Mouse (Mus musculus): Measurements from ENCODE around the gene Asic2. TPM values are rescaled to one million over a fixed set of nuclear protein-coding genes. Genes with fewer than 3 reads are reported as not detected.

Gene Asic2
- polyA plus RNA-seq, 1 experiment from 2014 or later: 7.7 TPM

DNA sequence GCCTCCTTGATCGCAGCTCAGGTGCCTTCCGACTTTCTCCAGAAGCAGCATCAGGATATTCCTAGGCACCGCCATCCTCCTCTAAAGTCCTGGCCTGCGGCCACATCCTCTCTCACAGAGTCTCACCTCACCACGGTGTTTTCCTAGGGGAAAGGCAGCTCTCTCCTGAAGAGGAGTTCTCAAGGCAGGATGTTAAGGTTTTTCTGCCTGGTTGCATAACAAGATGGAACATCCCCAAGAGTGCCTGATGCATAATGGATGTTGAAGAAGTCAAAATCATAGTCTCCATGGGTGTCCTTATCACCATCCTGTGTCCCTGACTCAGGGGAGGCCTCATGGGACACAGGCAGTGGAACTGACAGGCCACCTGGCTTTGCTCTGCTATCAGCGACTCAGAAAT lies 1060.4 kb downstream of the Asic2 start:
- no peaks in the 10 kb centered on the region for H3K9me3 ChIP-seq
- no peak overlapping the region for H3K4me2 ChIP-seq
- no peaks in the 10 kb centered on the region for H3K36me3 ChIP-seq
- no peaks in the 10 kb centered on the region for H3K27me3 ChIP-seq
- WGBS: 88% methylated on average over 6 of the region's 6 CpGs
- no peak overlapping the region for H3K4me3 ChIP-seq
- no peak overlapping the region for H3K27ac ChIP-seq
- H3K9ac ChIP-seq: no peak overlapping the region
- no peak for ATAC-seq (ENCODE audit: low FRiP score)
- 0 out of 2 replicates have a peak, but pooled peaks cover 7% of the 10 kb centered on the region for H3K4me1 ChIP-seq (replicated peaks)

DNA sequence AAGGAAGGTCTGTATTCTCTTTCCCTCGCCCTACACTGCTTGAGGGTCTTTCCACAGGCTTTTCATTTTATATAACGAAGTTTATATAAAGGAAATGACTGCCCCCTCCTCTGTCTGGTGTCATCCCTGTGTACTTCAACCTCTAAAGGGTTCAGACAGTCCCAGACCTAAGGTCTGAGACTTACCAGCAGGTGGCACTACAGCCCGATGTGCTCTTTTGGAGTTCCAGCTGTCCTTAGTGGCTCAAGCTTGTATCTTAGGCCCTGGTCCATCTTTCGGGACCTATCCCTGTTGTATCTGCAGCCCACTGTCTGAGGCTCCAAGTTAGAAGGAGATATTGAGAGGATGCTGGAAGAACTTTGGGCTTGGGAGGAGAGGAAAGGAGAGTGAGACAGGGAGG lies 1061.8 kb downstream of the Asic2 start:
- H3K9ac ChIP-seq: no peak overlapping the region
- H3K27ac ChIP-seq: no peak overlapping the region
- no peaks in the 10 kb centered on the region for H3K27me3 ChIP-seq
- WGBS: 40% methylated on average over 4 of the region's 4 CpGs
- H3K4me3 ChIP-seq: no peak overlapping the region
- H3K4me2 ChIP-seq: no peak overlapping the region
- 0 out of 2 replicates have a peak, but pooled peaks cover 10% of the 10 kb centered on the region for H3K4me1 ChIP-seq (replicated peaks)
- no peaks in the 10 kb centered on the region for H3K36me3 ChIP-seq
- ATAC-seq (ENCODE audit: low FRiP score): no peak
- H3K9me3 ChIP-seq: no peaks in the 10 kb centered on the region

- 50% methylated on average over 2 of the region's 2 CpGs for WGBS
- Histone ChIP-seq H3K9ac (no peak overlapping the region), H3K4me3 (no peak overlapping the region), H3K9me3 (no peaks in the 10 kb centered on the region), H3K4me2 (no peak overlapping the region), H3K36me3 (no peaks in the 10 kb centered on the region), H3K27me3 (no peaks in the 10 kb centered on the region), H3K4me1 (replicated peaks) (0 out of 2 replicates have a peak, but pooled peaks cover 10% of the 10 kb centered on the region), H3K27ac (no peak overlapping the region)
- no peak for ATAC-seq (ENCODE audit: low FRiP score)
Measured at GRCm38 (mm10) chr11:80904559-80904958, 1063.7 kb downstream of the Asic2 start.

GRCm38 (mm10) chr11:80903426-80903825 lies 1064.8 kb downstream of the Asic2 start:
- H3K4me1 ChIP-seq (replicated peaks): 0 out of 2 replicates have a peak, but pooled peaks cover 10% of the 10 kb centered on the region
- H3K27ac ChIP-seq: no peak overlapping the region
- H3K4me2 ChIP-seq: no peak overlapping the region
- no peaks in the 10 kb centered on the region for H3K9me3 ChIP-seq
- no peak overlapping the region for H3K9ac ChIP-seq
- no peaks in the 10 kb centered on the region for H3K36me3 ChIP-seq
- no peaks in the 10 kb centered on the region for H3K27me3 ChIP-seq
- no peak for ATAC-seq (ENCODE audit: low FRiP score)
- H3K4me3 ChIP-seq: no peak overlapping the region
- 93% methylated on average over 10 of the region's 10 CpGs for whole genome bisulfite sequencing

DNA sequence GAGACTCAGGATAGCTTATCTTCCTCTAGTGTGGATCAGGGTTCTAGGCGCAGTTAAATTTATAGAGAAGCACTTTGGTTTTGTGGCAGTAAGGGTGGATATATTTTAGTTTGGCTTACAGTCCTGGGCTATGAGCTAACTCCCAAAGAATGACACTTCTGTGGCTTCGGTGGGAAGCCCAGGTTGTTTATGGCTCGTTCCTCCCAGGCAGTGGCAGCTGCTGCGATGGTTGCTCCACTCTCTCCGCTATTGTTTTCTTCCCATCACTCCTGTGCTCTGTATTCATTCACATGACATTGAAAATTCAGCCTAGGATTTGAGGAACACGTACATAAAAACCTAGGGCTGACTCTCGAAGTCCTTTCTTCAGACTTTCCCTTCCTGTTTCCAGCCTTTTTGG lies 1065.6 kb downstream of the Asic2 start:
- Histone ChIP-seq H3K27me3 (no peaks in the 10 kb centered on the region), H3K36me3 (no peaks in the 10 kb centered on the region), H3K4me1 (replicated peaks) (0 out of 2 replicates have a peak, but pooled peaks cover 10% of the 10 kb centered on the region), H3K4me3 (no peak overlapping the region), H3K4me2 (no peak overlapping the region), H3K27ac (no peak overlapping the region), H3K9ac (no peak overlapping the region), H3K9me3 (no peaks in the 10 kb centered on the region)
- ATAC-seq (ENCODE audit: low FRiP score): no peak
- WGBS: 70% methylated on average over 7 of the region's 7 CpGs

DNA sequence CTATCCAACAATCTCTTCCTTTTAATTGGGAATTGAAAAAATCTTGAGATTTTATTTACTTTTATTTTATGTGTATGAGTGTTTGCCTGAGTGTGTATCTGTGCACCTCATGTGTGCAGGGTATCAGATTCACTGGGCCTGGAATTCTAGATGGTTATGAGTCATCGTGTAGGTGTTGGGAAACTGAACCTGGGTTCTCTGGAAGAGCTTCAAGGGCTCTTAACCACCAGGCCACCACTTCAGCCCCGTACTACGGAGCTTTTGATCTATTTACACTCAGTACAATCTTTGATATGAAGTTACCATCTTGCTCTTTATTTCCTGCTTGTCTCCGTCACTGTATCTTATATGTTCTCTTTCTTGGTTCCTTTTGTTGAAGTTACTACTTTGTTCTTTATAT lies 1067.7 kb downstream of the Asic2 start:
- Histone ChIP-seq H3K9ac (no peak overlapping the region), H3K27ac (no peak overlapping the region), H3K4me1 (replicated peaks) (0 out of 2 replicates have a peak, but pooled peaks cover 10% of the 10 kb centered on the region), H3K4me3 (no peak overlapping the region), H3K27me3 (no peaks in the 10 kb centered on the region), H3K4me2 (no peak overlapping the region), H3K36me3 (no peaks in the 10 kb centered on the region), H3K9me3 (no peaks in the 10 kb centered on the region)
- 96% methylated on average over 4 of the region's 4 CpGs for WGBS
- no peak for ATAC-seq (ENCODE audit: low FRiP score)

DNA sequence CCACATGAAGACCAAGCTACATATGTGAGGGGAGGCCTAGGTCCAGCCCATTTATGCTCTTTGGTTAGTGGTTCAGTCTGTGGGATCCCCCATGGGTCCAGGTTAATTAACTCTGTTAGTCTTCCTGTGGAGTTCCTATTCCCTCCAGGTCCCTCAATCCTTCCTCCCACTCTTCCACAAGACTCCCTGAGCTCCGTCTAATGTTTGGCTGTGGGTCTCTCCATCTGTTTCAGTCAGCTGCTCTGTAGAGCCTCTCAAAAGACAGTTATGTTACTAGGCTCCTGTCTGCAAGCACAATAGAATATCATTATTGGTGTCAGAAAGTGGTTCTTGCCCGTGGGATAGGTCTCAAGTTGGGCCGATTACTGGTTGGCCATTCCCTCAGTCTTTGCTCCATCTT lies 1072.4 kb downstream of the Asic2 start:
- Histone ChIP-seq H3K4me1 (replicated peaks) (no peaks in the 10 kb centered on the region), H3K4me3 (no peak overlapping the region), H3K36me3 (no peaks in the 10 kb centered on the region), H3K4me2 (no peak overlapping the region), H3K27ac (no peak overlapping the region), H3K9ac (no peak overlapping the region), H3K9me3 (no peaks in the 10 kb centered on the region), H3K27me3 (peaks cover 3% of the 10 kb centered on the region)
- no peak for ATAC-seq (ENCODE audit: low FRiP score)
- 87% methylated on average over 3 of the region's 3 CpGs for WGBS

DNA sequence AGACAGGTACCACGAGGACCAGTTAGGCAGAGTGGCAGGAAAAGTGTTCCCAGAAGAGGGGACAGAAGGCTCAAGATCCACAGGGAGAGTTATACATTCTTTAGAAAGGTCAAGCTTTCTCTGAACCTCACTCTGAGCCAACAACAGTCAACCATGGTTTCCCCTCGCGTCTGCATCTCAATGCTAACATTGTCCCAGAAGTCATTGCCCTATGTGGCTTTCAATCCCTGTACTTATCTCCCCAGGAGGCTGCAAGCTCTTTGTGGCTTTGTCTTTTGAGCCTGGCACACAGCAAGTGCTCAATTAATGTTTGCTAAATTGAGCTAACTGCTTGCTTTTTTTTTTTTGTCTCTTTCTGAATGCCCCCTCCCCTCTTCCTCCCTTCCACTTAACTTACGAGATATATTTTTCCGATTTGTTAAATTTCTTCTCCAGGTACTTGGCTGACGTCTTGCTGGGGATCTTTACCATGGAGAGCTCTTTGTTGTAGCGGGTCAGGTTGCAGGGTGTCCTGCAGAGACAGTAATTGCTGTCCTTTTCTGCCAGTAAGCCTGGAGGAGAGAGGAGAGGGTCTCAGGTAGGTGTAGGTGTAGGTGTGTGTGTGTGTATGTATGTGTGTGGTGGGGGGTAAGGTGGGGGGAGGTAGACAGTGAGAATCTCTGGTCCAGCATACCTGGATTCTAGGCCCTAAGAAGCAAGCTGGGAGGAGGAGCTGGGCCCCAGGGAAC lies 1078.8 kb downstream of the Asic2 start:
- H3K4me2 ChIP-seq: no peak overlapping the region
- no peak overlapping the region for H3K9ac ChIP-seq
- no peak overlapping the region for H3K27ac ChIP-seq
- no peaks in the 10 kb centered on the region for H3K36me3 ChIP-seq
- H3K27me3 ChIP-seq: peaks cover 9% of the 10 kb centered on the region
- 7% methylated on average over 7 of the region's 7 CpGs for WGBS
- H3K4me1 ChIP-seq (replicated peaks): no peaks in the 10 kb centered on the region; the same call in 1 of the 2 replicates
- ATAC-seq (ENCODE audit: low FRiP score): no peak
- no peaks in the 10 kb centered on the region for H3K9me3 ChIP-seq
- no peak overlapping the region for H3K4me3 ChIP-seq

- no peak overlapping the region for H3K27ac ChIP-seq
- no peaks in the 10 kb centered on the region; the same call in 1 of the 2 replicates for H3K36me3 ChIP-seq
- WGBS: 63% methylated on average over 3 of the region's 3 CpGs
- peaks cover 7% of the 10 kb centered on the region for H3K27me3 ChIP-seq
- H3K9ac ChIP-seq: no peak overlapping the region
- no peak for ATAC-seq (ENCODE audit: low FRiP score)
- H3K4me2 ChIP-seq: no peak overlapping the region
- no peaks in the 10 kb centered on the region; the same call in 1 of the 2 replicates for H3K4me1 ChIP-seq (replicated peaks)
- no peak overlapping the region for H3K4me3 ChIP-seq
- no peaks in the 10 kb centered on the region for H3K9me3 ChIP-seq
Measured at GRCm38 (mm10) chr11:80887021-80887420, 1081.2 kb downstream of the Asic2 start.

DNA sequence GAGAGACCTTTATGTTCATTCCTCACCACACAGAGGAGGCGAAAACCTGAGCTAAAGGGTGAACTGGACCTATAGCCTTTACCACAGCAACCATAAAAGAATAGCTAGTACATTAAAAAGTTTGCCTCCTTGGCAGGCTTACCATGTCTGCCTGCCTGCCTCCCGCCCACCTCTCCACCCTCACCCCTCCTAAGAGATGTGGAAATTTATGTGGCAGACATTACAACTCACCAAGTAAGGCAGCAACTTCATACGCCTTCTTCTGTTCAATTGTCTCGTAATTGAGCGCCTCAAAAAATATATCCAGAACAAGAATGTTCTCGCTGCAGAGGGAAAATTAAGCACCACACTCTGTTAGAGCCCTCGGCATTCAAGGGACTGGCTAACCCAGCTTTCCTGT lies 1081.9 kb downstream of the Asic2 start:
- no peak overlapping the region for H3K4me2 ChIP-seq
- no peaks in the 10 kb centered on the region; the same call in 1 of the 2 replicates for H3K36me3 ChIP-seq
- peaks cover 6% of the 10 kb centered on the region; the same call in 1 of the 2 replicates for H3K27me3 ChIP-seq
- H3K4me1 ChIP-seq (replicated peaks): no peaks in the 10 kb centered on the region; the same call in 1 of the 2 replicates
- WGBS: 85% methylated on average over 7 of the region's 7 CpGs
- H3K27ac ChIP-seq: no peak overlapping the region
- H3K9me3 ChIP-seq: no peaks in the 10 kb centered on the region
- no peak overlapping the region for H3K9ac ChIP-seq
- no peak for ATAC-seq (ENCODE audit: low FRiP score)
- no peak overlapping the region for H3K4me3 ChIP-seq

DNA sequence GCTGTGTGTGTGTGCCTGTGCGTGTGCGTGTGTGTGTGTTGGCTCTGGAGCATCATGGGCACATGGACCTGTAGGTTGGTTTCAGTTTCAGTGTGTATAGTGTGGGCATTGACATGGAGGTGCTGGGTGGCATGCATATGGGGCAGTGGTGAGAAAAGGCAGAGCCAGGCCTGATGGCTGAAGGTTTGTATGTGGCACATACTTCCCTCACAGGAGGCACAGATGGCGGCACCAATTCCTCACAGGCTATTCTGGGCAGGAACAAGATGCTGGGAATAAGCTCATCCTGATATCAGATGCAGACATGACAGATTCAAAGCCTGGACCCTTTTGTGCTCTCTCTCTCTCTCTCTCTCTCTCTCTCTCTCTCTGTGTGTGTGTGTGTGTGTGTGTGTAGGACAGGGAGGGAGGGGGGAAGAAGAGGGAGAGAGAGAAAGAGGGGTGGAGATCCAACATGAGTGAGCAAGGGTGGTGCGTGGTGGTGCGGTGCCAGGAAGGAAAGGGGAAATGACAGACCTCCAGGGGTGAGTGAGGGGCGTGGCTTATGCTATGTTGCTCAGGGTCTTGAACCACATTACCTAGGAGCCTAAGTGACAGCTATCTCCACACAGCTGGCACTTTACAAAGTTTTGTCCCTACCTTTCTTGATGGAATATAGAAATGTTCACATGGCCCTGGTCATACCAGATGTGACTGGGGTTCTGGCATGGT lies 1083.6 kb downstream of the Asic2 start:
- H3K4me3 ChIP-seq: no peak overlapping the region
- no peak for ATAC-seq (ENCODE audit: low FRiP score)
- WGBS: 86% methylated on average over 6 of the region's 6 CpGs
- no peaks in the 10 kb centered on the region for H3K9me3 ChIP-seq
- no peak overlapping the region for H3K27ac ChIP-seq
- no peaks in the 10 kb centered on the region; the same call in 1 of the 2 replicates for H3K4me1 ChIP-seq (replicated peaks)
- 0 out of 2 replicates have a peak, but pooled peaks cover under 1% of the 10 kb centered on the region for H3K27me3 ChIP-seq
- no peak overlapping the region for H3K4me2 ChIP-seq
- H3K36me3 ChIP-seq: no peaks in the 10 kb centered on the region; the same call in 1 of the 2 replicates
- H3K9ac ChIP-seq: no peak overlapping the region

GRCm38 (mm10) chr11:80882229-80882810 lies 1085.9 kb downstream of the Asic2 start:
- WGBS: 80% methylated on average over 7 of the region's 7 CpGs
- Histone ChIP-seq H3K4me2 (no peak overlapping the region), H3K4me1 (replicated peaks) (peaks cover under 1% of the 10 kb centered on the region; the same call in 1 of the 2 replicates), H3K27me3 (no peaks in the 10 kb centered on the region), H3K4me3 (no peak overlapping the region), H3K9ac (no peak overlapping the region), H3K27ac (no peak overlapping the region), H3K9me3 (no peaks in the 10 kb centered on the region), H3K36me3 (no peaks in the 10 kb centered on the region; the same call in 1 of the 2 replicates)
- ATAC-seq (ENCODE audit: low FRiP score): no peak
